Mouse (Mus musculus): ENCODE results near the gene Zfp809.
"Not testable (repeated sequence)": the region's sequence is repeated elsewhere in the genome, so short reads cannot be mapped to it uniquely, and the experiment has no call there.

Zfp809 gene

GRCm38 (mm10) chr9:22225581-22226388 lies at the start of gene Zfp809:
Zfp809 (plus strand) TSS chr9:22225714.
- peak; percentile 99 for DNase-seq (ENCODE audit: low read depth)

DNA sequence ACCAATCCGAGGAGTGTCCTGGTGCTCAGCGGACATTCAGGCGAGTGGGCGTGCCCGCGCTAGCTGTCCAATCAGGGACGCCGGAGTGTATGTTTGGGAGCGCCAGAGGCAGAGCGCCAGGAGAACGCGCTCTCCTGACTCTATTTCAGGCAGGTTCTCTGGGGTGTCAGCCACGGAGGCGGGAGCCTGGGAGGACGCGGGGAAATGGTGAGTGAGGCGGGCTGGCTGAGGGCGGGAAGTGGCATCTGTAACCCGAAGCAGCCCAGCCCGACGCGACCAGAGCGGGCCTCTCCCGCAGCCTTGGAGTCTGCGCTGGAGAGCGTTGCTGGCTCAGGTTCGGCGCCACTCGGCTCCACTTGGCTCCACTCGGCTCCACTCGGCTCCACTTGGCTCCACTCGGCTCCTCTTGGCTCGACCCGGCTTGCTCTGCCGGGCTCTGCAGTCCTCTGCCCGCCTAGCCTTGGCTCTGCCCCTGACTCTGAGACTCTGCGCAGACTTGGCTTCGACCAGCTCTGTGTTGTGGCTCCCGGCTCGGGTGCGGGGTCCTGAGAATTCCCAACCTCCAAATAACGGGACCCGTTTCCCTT lies 37.4 kb upstream of the Zfp809 start, which contains the start of gene Zfp872:
Zfp872 (plus strand) TSS at position 66 of the 587 bp plus-strand sequence.
- DNase-seq (ENCODE audit: low read depth), result no peak

GRCm38 (mm10) chr9:22196412-22196811 lies 29.1 kb upstream of the Zfp809 start:
- no peak for DNase-seq (ENCODE audit: low read depth)

- no peak for DNase-seq (ENCODE audit: low read depth)
Observed at GRCm38 (mm10) chr9:22213785-22214194, 11.7 kb upstream of the Zfp809 start.

GRCm38 (mm10) chr9:22214549-22214948 lies 11.0 kb upstream of the Zfp809 start:
- DNase-seq (ENCODE audit: low read depth), result no peak

GRCm38 (mm10) chr9:22216705-22217104 lies 8.8 kb upstream of the Zfp809 start:
- no peak for DNase-seq (ENCODE audit: low read depth)

DNA sequence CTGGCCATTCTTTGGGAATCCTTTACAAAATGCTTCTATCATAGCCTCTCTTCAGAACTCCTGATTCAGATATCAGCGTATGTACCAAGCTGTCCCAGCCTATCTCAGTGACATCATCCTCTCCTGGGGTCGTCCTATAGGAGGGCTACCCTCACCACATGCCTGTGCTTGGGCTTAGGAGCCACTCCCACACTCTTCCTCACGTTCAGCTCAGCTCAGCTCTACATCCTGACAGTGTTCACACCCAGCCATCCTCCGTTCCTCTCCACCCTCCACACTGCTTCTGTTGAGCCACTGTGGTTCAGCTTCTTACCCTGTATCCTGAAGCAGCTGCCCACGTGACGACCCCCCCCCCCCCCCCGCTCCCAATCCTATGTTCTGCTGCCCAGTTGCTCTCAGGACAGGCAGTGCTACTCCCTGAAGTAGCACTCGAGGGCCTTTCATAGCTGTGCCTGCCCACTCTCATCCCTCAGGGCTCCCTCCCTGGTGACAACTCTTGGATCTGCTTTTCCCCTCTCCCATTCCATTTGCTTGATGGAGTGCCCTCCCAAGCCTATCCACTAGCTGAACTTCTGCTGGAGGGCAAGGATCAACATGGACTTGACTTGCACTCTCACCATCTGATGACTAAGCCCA lies 7.5 kb upstream of the Zfp809 start:
- DNase-seq (ENCODE audit: low read depth), result no peak

GRCm38 (mm10) chr9:22224066-22224465 lies 1.4 kb upstream of the Zfp809 start:
- no peak for DNase-seq (ENCODE audit: low read depth)

DNA sequence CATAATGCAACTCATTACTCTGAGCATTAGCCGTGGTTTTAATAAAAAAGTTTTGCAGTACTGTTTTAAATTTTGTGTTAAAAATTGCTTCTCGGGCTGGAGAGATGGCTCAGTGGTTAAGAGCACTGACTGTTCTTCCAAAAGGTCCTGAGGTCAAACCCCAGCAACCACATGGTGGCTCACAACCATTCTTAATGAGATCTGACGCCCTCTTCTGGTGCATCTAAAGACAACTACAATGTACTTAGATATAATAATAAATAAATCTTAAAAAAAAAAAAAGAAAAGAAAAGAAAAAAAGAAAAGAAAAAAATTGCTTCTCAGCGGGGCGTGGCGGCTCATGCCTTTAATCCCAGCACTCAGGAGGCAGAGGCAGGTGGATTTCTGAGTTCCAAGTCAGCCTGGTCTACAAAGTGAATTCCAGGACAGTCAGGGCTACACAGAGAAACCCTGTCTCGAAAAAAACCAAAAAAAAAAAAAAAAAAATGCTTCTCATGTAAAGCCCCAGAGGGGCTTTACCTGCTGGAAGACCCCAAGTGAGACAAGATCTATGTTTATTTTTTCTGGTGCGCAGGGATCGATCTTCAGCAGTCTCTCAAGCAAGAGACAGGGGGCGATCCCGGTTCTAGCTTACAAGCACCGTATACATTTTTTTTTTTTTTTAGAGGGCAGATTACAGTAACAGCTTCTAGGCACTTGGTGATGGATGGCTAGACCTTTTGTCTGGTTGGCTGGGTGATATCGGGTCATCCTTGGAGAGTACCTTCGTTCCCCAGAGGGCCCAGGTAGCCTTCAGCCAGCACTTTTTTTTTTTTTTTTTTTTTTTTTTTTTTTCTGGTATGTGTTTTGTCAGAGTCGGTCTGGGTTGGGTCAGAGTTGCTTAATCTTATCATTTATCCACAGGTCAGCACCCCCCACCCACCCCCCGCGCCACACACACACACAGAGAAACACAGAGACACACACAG lies 694 bp upstream of the Zfp809 start:
- DNase-seq (ENCODE audit: low read depth), result peak; percentile 50

- DNase-seq (ENCODE audit: low read depth), result not testable (repeated sequence)
Observed at GRCm38 (mm10) chr9:22226389-22226673, 817 bp downstream of the Zfp809 start.

DNA sequence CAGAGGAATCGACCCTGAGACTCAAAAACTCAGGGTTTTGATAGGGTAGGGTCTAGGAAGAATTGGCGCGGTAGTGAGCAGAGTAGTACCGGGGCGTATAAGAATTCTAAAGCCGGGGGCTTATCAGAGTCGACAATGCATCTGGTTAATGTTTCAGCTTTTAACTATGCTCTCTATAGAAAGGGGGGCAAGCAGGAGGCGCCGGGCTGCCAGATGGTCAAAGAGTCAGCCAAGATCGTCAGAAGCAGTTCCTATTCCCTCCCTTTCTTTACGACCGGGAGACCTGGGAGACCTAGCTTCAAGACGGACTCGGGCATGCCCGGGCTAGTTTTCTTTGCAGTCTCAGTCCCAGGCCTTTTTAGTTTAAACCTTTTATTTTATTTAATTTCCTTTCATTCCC lies 1.3 kb downstream of the Zfp809 start:
- DNase-seq (ENCODE audit: low read depth), result no peak

DNA sequence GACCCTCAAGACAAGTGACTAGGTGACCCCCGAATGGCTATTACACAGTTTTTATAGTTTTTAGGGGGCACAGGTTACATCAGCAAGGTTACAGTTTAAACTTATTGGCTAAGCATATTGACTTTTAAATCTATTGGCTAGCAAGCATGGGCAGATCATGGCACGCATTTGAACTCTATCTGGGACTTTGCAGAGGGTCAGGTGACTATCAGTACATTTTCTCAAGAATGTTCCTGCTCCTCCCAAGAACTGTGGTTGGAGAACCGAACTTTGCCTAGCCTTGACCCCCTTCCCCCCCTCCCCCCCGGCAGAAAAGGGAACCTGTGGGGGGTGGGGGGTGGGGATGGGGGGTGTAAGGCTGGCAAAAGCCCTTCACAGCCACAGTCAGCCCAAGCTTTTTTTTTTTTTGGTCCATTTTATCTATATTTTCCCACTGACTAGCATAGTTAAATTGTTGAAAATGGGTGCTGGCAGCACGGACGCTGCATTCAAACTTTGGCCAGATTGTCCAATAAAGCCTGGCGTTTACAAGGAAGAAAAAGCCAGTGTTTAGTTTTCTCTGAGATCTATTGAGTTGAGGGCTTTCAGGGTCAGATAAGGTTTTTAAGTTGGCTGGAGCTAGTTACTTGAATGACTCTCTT lies 4.0 kb downstream of the Zfp809 start:
- DNase-seq (ENCODE audit: low read depth), result no peak

DNA sequence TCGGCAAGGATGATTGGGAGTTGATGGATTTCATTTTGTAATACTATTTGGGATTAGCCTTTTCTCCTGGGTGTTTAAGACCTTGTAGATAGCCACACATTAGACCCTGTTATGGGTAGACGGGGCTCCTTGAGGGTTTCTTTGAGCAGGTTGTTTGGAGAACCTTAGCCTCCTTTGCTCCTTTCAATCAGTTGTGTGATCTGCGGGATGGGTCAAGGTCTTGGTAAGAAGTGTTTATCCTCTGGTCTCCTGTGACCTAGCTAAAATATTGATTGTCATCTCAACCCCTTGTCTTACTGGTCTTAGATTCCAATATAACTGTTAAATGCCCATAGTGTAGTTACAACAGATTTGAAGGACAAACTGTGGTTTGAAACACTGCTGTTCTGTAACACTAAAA lies 4.5 kb downstream of the Zfp809 start:
- DNase-seq (ENCODE audit: low read depth), result no peak

- DNase-seq (ENCODE audit: low read depth), result no peak
Observed at GRCm38 (mm10) chr9:22230556-22230955, 5.0 kb downstream of the Zfp809 start.

DNA sequence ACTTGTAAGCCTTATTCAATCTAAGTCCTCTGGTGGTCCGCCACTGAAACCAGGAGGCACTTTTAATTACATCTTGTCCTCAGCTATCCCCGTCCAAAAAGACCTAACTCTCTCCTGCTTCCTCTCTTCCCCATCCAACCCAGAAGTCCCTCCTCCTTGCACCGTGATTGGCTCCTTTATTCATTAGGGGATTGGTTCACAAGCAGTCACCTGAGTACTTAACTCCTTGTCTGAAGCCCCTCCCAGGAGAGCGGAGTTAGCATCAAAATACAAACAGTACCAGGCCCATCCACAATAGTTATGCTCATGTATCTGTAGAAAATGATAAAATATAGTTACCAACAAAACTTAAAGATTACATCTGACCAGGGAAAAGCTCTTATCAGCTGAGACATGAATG lies 14.5 kb downstream of the Zfp809 start:
- no peak for DNase-seq (ENCODE audit: low read depth)

DNA sequence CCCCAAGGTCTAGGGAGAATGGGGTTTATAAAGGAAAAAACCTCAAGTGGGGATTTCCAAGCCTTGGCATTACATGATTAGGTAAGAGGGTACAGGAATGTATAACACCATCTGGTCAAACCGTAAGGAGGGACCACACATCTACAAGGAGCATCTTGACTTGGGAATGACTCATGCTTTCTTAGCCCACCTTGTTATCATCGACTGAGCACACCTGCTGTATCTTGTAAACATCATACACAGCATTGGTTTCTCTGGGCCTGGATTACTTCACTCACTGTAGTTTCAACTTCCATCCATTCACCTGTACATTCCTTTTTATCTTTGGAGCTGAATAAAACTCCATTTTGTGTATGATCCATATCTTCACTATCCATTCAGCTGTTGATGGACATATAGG lies 18.7 kb downstream of the Zfp809 start:
- DNase-seq (ENCODE audit: low read depth), result no peak

DNA sequence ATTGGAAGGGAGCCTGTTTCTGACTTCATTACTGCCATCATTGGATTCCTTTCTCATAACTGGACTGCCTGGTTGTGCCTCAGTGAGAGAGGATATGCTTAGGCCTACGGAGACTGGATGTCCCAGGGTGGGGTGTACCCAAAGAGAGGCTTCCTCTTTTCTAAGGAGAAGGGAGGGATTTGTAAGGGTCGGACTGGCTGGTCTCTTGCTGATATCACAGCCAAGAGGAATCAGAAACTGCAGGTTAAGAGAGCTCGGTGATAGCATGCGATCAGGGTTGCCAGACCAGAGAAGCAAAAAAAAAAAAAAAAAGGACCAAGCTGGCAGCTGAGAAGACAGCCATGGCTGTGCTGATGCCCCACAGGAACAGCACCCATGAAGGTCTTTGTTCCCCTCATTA lies 31.1 kb downstream of the Zfp809 start:
- DNase-seq (ENCODE audit: low read depth), result no peak

DNA sequence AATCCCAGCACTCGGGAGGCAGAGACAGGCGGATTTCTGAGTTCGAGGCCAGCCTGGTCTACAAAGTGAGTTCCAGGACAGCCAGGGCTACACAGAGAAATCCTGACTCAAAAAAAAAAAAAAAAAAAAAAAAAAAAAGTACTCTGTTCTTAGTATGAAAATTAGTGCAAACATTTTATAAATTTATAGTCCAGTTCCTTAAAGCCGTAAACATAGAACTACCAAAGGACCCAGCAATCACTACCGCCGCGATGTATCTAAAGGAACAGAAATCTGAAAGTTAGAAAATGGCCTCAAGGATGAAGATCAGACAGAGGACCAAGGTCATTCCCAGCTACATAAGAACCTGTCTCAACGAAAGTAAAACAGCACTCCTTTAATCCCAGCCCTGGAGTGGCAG lies 33.3 kb downstream of the Zfp809 start:
- no peak for DNase-seq (ENCODE audit: low read depth)

DNA sequence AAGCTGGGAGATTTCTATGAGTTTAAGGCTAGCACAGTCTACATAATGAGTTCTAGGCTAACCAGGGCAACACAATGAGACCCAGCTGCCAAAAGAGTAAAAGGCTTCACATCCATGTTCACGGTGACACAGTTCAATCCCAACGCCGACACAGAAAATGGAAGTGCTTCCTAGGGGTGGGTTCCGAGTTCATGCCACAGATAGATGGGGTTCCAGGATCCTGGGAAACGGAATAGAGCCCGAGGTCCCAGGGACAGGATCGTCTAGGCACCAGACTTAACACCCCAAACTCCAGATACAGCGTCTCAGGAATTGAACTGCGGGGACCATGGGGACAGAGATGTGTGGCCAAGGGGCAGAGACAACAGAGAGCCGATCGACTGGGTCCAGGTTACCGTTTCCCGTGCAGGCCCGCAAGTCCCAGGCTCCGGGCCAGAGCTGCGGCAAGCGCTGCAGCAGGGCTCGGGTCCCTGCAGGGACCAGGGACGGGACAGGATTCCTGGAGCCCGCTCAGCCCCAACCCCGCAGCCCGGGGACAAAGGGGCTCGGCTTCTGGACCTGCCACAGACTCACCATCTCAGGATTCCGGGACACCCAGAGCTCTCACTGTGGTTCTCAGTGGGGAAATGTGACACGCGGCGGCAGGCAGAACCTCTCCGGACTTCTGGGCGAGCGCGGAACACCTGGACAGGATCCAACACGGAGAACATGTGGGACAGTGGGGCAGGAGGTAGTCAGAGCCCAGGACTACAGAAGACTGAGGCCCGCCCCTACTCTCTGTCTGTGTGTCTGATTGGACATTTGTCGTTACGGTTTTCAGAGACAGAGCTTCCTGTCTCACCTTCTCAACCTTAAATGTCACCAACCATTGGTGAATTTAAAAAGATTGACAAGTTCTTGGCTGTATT lies 33.9 kb downstream of the Zfp809 start, which contains the start of gene Zfp599:
Zfp599 (minus strand) TSS at position 712 of the 908 bp plus-strand sequence.
- DNase-seq (ENCODE audit: low read depth), result peak; percentile 77

GRCm38 (mm10) chr9:22260092-22260422 lies 34.5 kb downstream of the Zfp809 start:
- no peak for DNase-seq (ENCODE audit: low read depth)

GRCm38 (mm10) chr9:22261594-22261993 lies 36.1 kb downstream of the Zfp809 start:
- no peak for DNase-seq (ENCODE audit: low read depth)
